Mouse (Mus musculus) small intestine, adult 2 months (tissue): ENCODE measurements around the gene Cbfa2t3. TPM values are rescaled to one million over a fixed set of nuclear protein-coding genes. Genes with fewer than 3 reads are reported as not detected.

Source experiments
- H3K27ac ChIP-seq: fragments of 200-500 bp; 2 replicates; pipeline ENCODE4 v1.5.1; 2012; ENCODE audit warnings: low read depth, low read length, control low read depth, inconsistent platforms; ENCODE audit not compliant: insufficient read depth
- H3K27me3 ChIP-seq: fragments of 200-500 bp; 2 replicates; pipeline ENCODE4 v1.6.1; 2012; ENCODE audit warnings: mild to moderate bottlenecking, moderate library complexity, low read length, inconsistent platforms; ENCODE audit not compliant: control insufficient read depth, insufficient read depth
- H3K36me3 ChIP-seq: fragments of 200-500 bp; 2 replicates; pipeline ENCODE4 v1.6.1; 2012; ENCODE audit warnings: mild to moderate bottlenecking, low read length, control low read depth, inconsistent platforms; ENCODE audit not compliant: control insufficient read depth, insufficient read depth
- H3K4me1 ChIP-seq: fragments of 200-500 bp; 2 replicates; pipeline ENCODE4 v1.6.1; 2012; ENCODE audit warnings: low read length, inconsistent platforms, mixed read lengths; ENCODE audit not compliant: control insufficient read depth, insufficient read depth, insufficient read length
- H3K4me3 ChIP-seq: fragments of 200-500 bp; 2 replicates; pipeline ENCODE4 v1.5.1; 2012; ENCODE audit warnings: low read depth, mild to moderate bottlenecking, control low read depth, inconsistent platforms, low read length, moderate library complexity
- CTCF ChIP-seq: fragments of 200-500 bp; IDR thresholded peaks from 2 replicates; pipeline ENCODE4 v1.5.1; 2012; ENCODE audit warnings: low read depth, mild to moderate bottlenecking, control low read depth, inconsistent platforms, low read length, moderate library complexity, mixed read lengths; ENCODE audit not compliant: insufficient replicate concordance, insufficient read length; ENCODE audit errors: extremely low read depth
- POLR2A ChIP-seq: fragments of 200-500 bp; IDR thresholded peaks from 2 replicates; pipeline ENCODE4 v1.6.1; 2012; ENCODE audit warnings: low read depth, mild to moderate bottlenecking, control low read depth, inconsistent platforms, low read length, moderate library complexity
- WGBS: fragments of 180-500 bp; shearing (Covaris S2); methylation state at CpG from one replicate; pipeline ENCODE4 v1.1.7; 2018; 5-methylcytosine and 5-hydroxymethylcytosine counted together
- polyA plus RNA-seq: library from polyadenylated mRNA; depleted of rRNA; stranded (reverse); fragments of >200 nt; gene quantifications from 2 replicates; pipeline ENCODE4 v1.2.3, GENCODE M21; 2012

Cbfa2t3 gene
- polyA plus RNA-seq, 1 experiment = 14.8 TPM

- Histone ChIP-seq H3K27me3 (no peaks in the 10 kb centered on the region), H3K4me3 (no peak overlapping the region), H3K27ac (peak overlapping the region; percentile 29; the same call in 1 of the 2 replicates), H3K4me1 (peaks cover 33% of the 10 kb centered on the region), H3K36me3 (no peaks in the 10 kb centered on the region)
- no peak for TF ChIP-seq POLR2A
- no peak for TF ChIP-seq CTCF
- 24% methylated on average over 14 of the region's 14 CpGs for WGBS
Observed at GRCm38 (mm10) chr8:122665667-122666316, 33.1 kb downstream of the Cbfa2t3 start.

- H3K4me3 ChIP-seq = no peak overlapping the region
- H3K27me3 ChIP-seq = no peaks in the 10 kb centered on the region
- H3K36me3 ChIP-seq = no peaks in the 10 kb centered on the region
- peak overlapping the region; percentile 40 for H3K27ac ChIP-seq
- H3K4me1 ChIP-seq = peaks cover 33% of the 10 kb centered on the region
- 58% methylated on average over 8 of the region's 8 CpGs for WGBS
- TF ChIP-seq CTCF (no peak), POLR2A (no peak)
Observed at GRCm38 (mm10) chr8:122665221-122665620, 33.7 kb downstream of the Cbfa2t3 start.

GRCm38 (mm10) chr8:122663670-122664069, 35.2 kb downstream of the Cbfa2t3 start:
- Histone ChIP-seq H3K27me3 (no peaks in the 10 kb centered on the region), H3K4me1 (peaks cover 33% of the 10 kb centered on the region), H3K4me3 (no peak overlapping the region), H3K36me3 (no peaks in the 10 kb centered on the region), H3K27ac (no peak overlapping the region)
- TF ChIP-seq POLR2A = no peak
- TF ChIP-seq CTCF = no peak
- 71% methylated on average over 5 of the region's 5 CpGs for WGBS

DNA sequence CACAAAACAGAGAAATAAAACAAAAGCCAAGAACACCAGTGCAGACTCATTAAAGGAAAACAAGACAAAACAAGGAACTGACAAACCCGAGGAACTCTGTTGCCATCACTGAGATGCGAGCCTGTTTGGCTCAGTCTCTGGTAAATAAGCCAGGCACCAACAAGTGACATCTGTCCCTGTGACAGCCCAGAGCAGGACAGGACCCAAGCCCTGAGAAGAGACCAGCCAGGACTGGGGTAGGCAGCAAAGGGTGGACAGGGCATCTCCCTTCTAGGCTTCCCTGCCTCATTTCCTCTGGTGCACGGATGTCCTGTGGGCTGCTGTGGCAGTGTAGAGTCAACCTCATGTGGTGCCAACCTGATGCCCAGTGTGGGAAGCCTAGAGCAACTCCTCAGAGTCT, 35.8 kb downstream of the Cbfa2t3 start:
- TF ChIP-seq CTCF (no peak), POLR2A (no peak)
- H3K4me1 ChIP-seq = peaks cover 33% of the 10 kb centered on the region
- no peaks in the 10 kb centered on the region for H3K27me3 ChIP-seq
- WGBS = 64% methylated on average over 3 of the region's 3 CpGs
- H3K27ac ChIP-seq = no peak overlapping the region
- no peaks in the 10 kb centered on the region for H3K36me3 ChIP-seq
- H3K4me3 ChIP-seq = no peak overlapping the region

DNA sequence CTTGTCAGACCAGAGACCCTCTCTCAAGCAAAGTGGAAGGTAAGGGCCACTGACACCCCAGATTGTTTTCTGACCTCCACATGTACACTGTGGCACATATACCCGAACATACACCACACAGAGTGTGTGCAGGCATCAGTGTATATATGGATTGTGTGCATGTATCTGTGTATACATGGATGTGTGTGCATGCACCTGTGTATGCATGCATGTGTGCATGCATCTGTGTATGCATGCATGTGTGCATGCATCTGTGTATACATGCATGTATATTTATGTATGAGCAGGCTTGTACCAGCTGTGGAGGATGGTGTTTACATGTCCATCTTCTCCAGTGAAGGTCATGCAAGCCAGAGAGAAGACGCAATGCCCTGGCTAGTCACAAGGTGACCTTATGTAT, 37.0 kb downstream of the Cbfa2t3 start:
- Histone ChIP-seq H3K27me3 (no peaks in the 10 kb centered on the region), H3K36me3 (no peaks in the 10 kb centered on the region), H3K4me1 (peaks cover 30% of the 10 kb centered on the region), H3K4me3 (no peak overlapping the region), H3K27ac (no peak overlapping the region)
- WGBS = 78% methylated on average over 2 of the region's 2 CpGs
- TF ChIP-seq POLR2A (no peak), CTCF (no peak)

DNA sequence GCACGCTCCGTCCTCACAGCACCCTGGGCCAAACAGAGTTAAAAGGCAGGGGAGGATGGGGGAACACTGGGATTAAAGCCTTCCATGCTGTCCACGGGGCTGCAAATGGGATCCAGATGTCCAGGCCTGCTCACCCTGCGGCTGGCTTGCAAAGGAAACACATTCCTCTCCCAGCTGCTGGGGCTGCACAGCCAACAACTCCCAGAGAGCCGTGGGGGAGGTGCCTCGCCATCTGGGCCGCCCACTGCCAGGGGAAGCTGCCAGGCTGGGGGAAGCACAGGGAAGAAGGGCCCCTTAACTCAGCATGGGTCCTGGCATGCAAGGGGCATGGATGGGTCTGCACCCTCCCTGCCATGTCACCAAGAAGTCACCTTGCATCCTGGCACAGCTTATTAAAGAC, 37.8 kb downstream of the Cbfa2t3 start:
- no peaks in the 10 kb centered on the region for H3K27me3 ChIP-seq
- whole genome bisulfite sequencing = 50% methylated on average over 7 of the region's 7 CpGs
- H3K4me1 ChIP-seq = peaks cover 23% of the 10 kb centered on the region
- H3K36me3 ChIP-seq = no peaks in the 10 kb centered on the region
- TF ChIP-seq CTCF (no peak), POLR2A (no peak)
- H3K4me3 ChIP-seq = no peak overlapping the region
- no peak overlapping the region; the same call in 1 of the 2 replicates for H3K27ac ChIP-seq

DNA sequence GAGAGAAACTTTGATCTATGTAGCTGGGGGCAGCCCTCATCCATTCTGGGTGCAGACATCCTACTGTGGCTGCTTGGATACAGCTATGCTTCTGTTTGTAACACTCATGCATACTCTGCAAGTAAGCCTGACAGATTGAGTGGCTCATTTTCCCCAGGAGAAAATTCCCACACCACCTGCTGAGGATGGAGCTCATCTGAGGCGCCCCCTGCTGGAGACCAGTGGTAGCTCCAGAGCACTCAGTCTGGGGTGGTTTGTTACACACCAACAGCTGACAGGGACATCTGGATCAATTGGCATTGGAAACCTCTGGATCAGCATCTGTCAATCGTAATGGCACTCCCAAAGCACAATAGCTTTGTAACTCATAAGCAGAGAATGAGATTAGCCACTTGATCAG, 38.9 kb downstream of the Cbfa2t3 start:
- H3K4me1 ChIP-seq = peaks cover 19% of the 10 kb centered on the region
- H3K36me3 ChIP-seq = no peaks in the 10 kb centered on the region; the same call in 1 of the 2 replicates
- no peaks in the 10 kb centered on the region for H3K27me3 ChIP-seq
- no peak overlapping the region for H3K27ac ChIP-seq
- H3K4me3 ChIP-seq = no peak overlapping the region
- 61% methylated on average over 2 of the region's 2 CpGs for WGBS
- TF ChIP-seq POLR2A = no peak
- peak; percentile 86; the same call in 1 of the 2 replicates for TF ChIP-seq CTCF
